Mouse (Mus musculus) midbrain, embryonic 13.5 days (tissue): ENCODE measurements around the gene Fkbp2. TPM values are rescaled to one million over a fixed set of nuclear protein-coding genes. Genes with fewer than 3 reads are reported as not detected.

Experiments used
- ATAC-seq: fragments of 200-750 bp; cut with Nextera tagmentation; 2 replicates; pipeline ENCODE4 v1.8.0; 2017; ENCODE audit warnings: mild to moderate bottlenecking, moderate TSS enrichment, moderate library complexity
- H3K27ac ChIP-seq: fragments of 300-500 bp; sonication (generic); 2 replicates; pipeline ENCODE4 v1.5.1; 2015; ENCODE audit warnings: inconsistent platforms, mild to moderate bottlenecking, moderate library complexity
- H3K27me3 ChIP-seq: fragments of 300-500 bp; sonication (generic); 2 replicates; pipeline ENCODE4 v1.6.1; 2015; ENCODE audit warnings: mild to moderate bottlenecking, inconsistent platforms
- H3K36me3 ChIP-seq: fragments of 300-500 bp; sonication (generic); 2 replicates; pipeline ENCODE4 v1.6.1; 2015; ENCODE audit warnings: mild to moderate bottlenecking, inconsistent platforms
- H3K4me1 ChIP-seq: fragments of 300-500 bp; sonication (generic); replicated peaks from 2 replicates; pipeline ENCODE4 v1.6.1; 2015; ENCODE audit warnings: inconsistent platforms
- H3K4me2 ChIP-seq: fragments of 300-500 bp; sonication (generic); replicated peaks from 2 replicates; pipeline ENCODE4 v1.6.1; 2015; ENCODE audit warnings: moderate library complexity, mild to moderate bottlenecking, inconsistent platforms
- H3K4me3 ChIP-seq: fragments of 300-500 bp; sonication (generic); replicated peaks from 2 replicates; pipeline ENCODE4 v1.5.1; 2015; ENCODE audit warnings: mild to moderate bottlenecking, inconsistent platforms
- H3K9ac ChIP-seq: fragments of 300-500 bp; sonication (generic); replicated peaks from 2 replicates; pipeline ENCODE4 v1.6.1; 2015; ENCODE audit warnings: mild to moderate bottlenecking, inconsistent platforms
- H3K9me3 ChIP-seq: fragments of 300-500 bp; sonication (generic); 2 replicates; pipeline ENCODE4 v1.6.1; 2016; ENCODE audit warnings: mild to moderate bottlenecking, inconsistent platforms
- WGBS: fragments of 180-500 bp; shearing (Covaris S2); methylation state at CpG from one replicate; pipeline ENCODE4 v1.1.7; 2015; 5-methylcytosine and 5-hydroxymethylcytosine counted together
- polyA plus RNA-seq: library from polyadenylated mRNA; unstranded; fragments of >200 nt; fragmentation: Nextera tagmentation; extraction: Ambion mirVana; gene quantifications from 2 replicates; pipeline ENCODE4 v1.2.1, GENCODE M21; 2015

The Fkbp2 gene
- 88.5 and 100 TPM in 2 replicates for polyA plus RNA-seq

- peak; percentile 85 for ATAC-seq
- Histone ChIP-seq H3K9ac (peak within 1 kb of the TSS; percentile 79), H3K36me3 (peaks cover 44% of the 10 kb centered on the region), H3K4me2 (peak within 1 kb of the TSS; percentile 87), H3K27me3 (no peaks in the 10 kb centered on the region), H3K4me1 (peaks cover 47% of the 10 kb centered on the region), H3K9me3 (no peaks in the 10 kb centered on the region), H3K4me3 (peak within 1 kb of the TSS; percentile 65), H3K27ac (peak within 1 kb of the TSS; percentile 97)
- WGBS = 1% methylated on average over 38 of the region's 38 CpGs
Observed at GRCm38 (mm10) chr19:6980381-6981093, at the start of gene Fkbp2. Gene Fkbp2, minus strand, starts transcription at chr19:6980501.

- Histone ChIP-seq H3K27ac (no peak overlapping the region), H3K27me3 (no peaks in the 10 kb centered on the region), H3K4me3 (no peak overlapping the region), H3K4me2 (no peak overlapping the region), H3K36me3 (peaks cover 98% of the 10 kb centered on the region), H3K9ac (no peak overlapping the region), H3K4me1 (no peaks in the 10 kb centered on the region), H3K9me3 (no peaks in the 10 kb centered on the region)
- WGBS = 97% methylated on average over 5 of the region's 5 CpGs
- no peak for ATAC-seq
Observed at GRCm38 (mm10) chr19:7029531-7029930, 49.2 kb upstream of the Fkbp2 start.

- H3K9me3 ChIP-seq = no peaks in the 10 kb centered on the region
- H3K36me3 ChIP-seq = peaks cover 88% of the 10 kb centered on the region
- H3K4me1 ChIP-seq = no peaks in the 10 kb centered on the region
- 45% methylated on average over 3 of the region's 3 CpGs for WGBS
- H3K27me3 ChIP-seq = no peaks in the 10 kb centered on the region
- peak; percentile 70; the same call in 1 of the 2 replicates for ATAC-seq
- H3K4me2 ChIP-seq = no peak overlapping the region
- H3K9ac ChIP-seq = no peak overlapping the region
- H3K27ac ChIP-seq = no peak overlapping the region
- H3K4me3 ChIP-seq = no peak overlapping the region
Observed at GRCm38 (mm10) chr19:7020224-7020641, 39.9 kb upstream of the Fkbp2 start.

- Histone ChIP-seq H3K4me2 (no peak within 1 kb of the TSS), H3K27ac (no peak within 1 kb of the TSS), H3K4me3 (no peak within 1 kb of the TSS), H3K9me3 (no peaks in the 10 kb centered on the region), H3K9ac (no peak within 1 kb of the TSS), H3K27me3 (no peaks in the 10 kb centered on the region), H3K36me3 (peaks cover 78% of the 10 kb centered on the region), H3K4me1 (no peaks in the 10 kb centered on the region)
- WGBS = 87% methylated on average over 5 of the region's 5 CpGs
- no peak for ATAC-seq
Observed at GRCm38 (mm10) chr19:7019191-7019590, 38.9 kb upstream of the Fkbp2 start, which contains the start of gene Fermt3. Gene Fermt3, minus strand, starts transcription at chr19:7019469.

- no peak overlapping the region for H3K4me3 ChIP-seq
- WGBS = 96% methylated on average over 11 of the region's 11 CpGs
- H3K9me3 ChIP-seq = no peaks in the 10 kb centered on the region
- no peak for ATAC-seq
- no peak overlapping the region for H3K27ac ChIP-seq
- H3K4me2 ChIP-seq = no peak overlapping the region
- H3K9ac ChIP-seq = no peak overlapping the region
- H3K4me1 ChIP-seq = no peaks in the 10 kb centered on the region
- no peaks in the 10 kb centered on the region for H3K27me3 ChIP-seq
- H3K36me3 ChIP-seq = peaks cover 78% of the 10 kb centered on the region
Observed at GRCm38 (mm10) chr19:7018546-7018945, 38.2 kb upstream of the Fkbp2 start.

- no peaks in the 10 kb centered on the region for H3K9me3 ChIP-seq
- ATAC-seq = no peak
- peaks cover 76% of the 10 kb centered on the region for H3K36me3 ChIP-seq
- 92% methylated on average over 12 of the region's 12 CpGs for WGBS
- H3K27me3 ChIP-seq = no peaks in the 10 kb centered on the region
- H3K4me1 ChIP-seq = no peaks in the 10 kb centered on the region
- H3K4me3 ChIP-seq = no peak overlapping the region
- no peak overlapping the region for H3K9ac ChIP-seq
- no peak overlapping the region for H3K27ac ChIP-seq
- H3K4me2 ChIP-seq = no peak overlapping the region
Observed at GRCm38 (mm10) chr19:7017541-7018457, 37.5 kb upstream of the Fkbp2 start.

- H3K9ac ChIP-seq = no peak overlapping the region
- WGBS = 91% methylated on average over 20 of the region's 20 CpGs
- H3K36me3 ChIP-seq = peaks cover 44% of the 10 kb centered on the region
- H3K4me3 ChIP-seq = no peak overlapping the region
- H3K27me3 ChIP-seq = no peaks in the 10 kb centered on the region
- no peaks in the 10 kb centered on the region for H3K4me1 ChIP-seq
- H3K4me2 ChIP-seq = no peak overlapping the region
- no peak for ATAC-seq
- H3K9me3 ChIP-seq = no peaks in the 10 kb centered on the region
- H3K27ac ChIP-seq = no peak overlapping the region
Observed at GRCm38 (mm10) chr19:7014481-7015135, 34.3 kb upstream of the Fkbp2 start.

- peaks cover 39% of the 10 kb centered on the region for H3K36me3 ChIP-seq
- no peak overlapping the region for H3K27ac ChIP-seq
- H3K4me3 ChIP-seq = no peak overlapping the region
- ATAC-seq = no peak
- H3K9me3 ChIP-seq = no peaks in the 10 kb centered on the region
- H3K4me1 ChIP-seq = no peaks in the 10 kb centered on the region
- H3K9ac ChIP-seq = no peak overlapping the region
- 88% methylated on average over 9 of the region's 9 CpGs for WGBS
- no peaks in the 10 kb centered on the region for H3K27me3 ChIP-seq
- H3K4me2 ChIP-seq = no peak overlapping the region
Observed at GRCm38 (mm10) chr19:7013984-7014383, 33.7 kb upstream of the Fkbp2 start.

- WGBS = 84% methylated on average over 4 of the region's 4 CpGs
- no peak overlapping the region for H3K9ac ChIP-seq
Observed at GRCm38 (mm10) chr19:7012426-7012825, 32.1 kb upstream of the Fkbp2 start.

GRCm38 (mm10) chr19:7006892-7007593 lies 26.7 kb upstream of the Fkbp2 start:
- Histone ChIP-seq H3K9me3 (no peaks in the 10 kb centered on the region), H3K27ac (no peak overlapping the region), H3K9ac (no peak overlapping the region), H3K4me2 (no peak overlapping the region), H3K27me3 (no peaks in the 10 kb centered on the region), H3K4me3 (no peak overlapping the region), H3K36me3 (no peaks in the 10 kb centered on the region), H3K4me1 (no peaks in the 10 kb centered on the region)
- ATAC-seq = no peak
- 90% methylated on average over 9 of the region's 9 CpGs for WGBS

More at GRCm38 (mm10) chr19:7012426-7012825, 32.1 kb upstream of the Fkbp2 start:
- Histone ChIP-seq H3K9me3 (no peaks in the 10 kb centered on the region), H3K4me1 (no peaks in the 10 kb centered on the region), H3K27me3 (no peaks in the 10 kb centered on the region), H3K36me3 (peaks cover 23% of the 10 kb centered on the region), H3K4me2 (no peak overlapping the region), H3K27ac (no peak overlapping the region), H3K4me3 (no peak overlapping the region)
- no peak for ATAC-seq

GRCm38 (mm10) chr19:6999360-7000063 lies 19.2 kb upstream of the Fkbp2 start:
- ATAC-seq = no peak
- no peak overlapping the region for H3K9ac ChIP-seq
- H3K27me3 ChIP-seq = no peaks in the 10 kb centered on the region
- H3K36me3 ChIP-seq = peaks cover 31% of the 10 kb centered on the region
- peaks cover 26% of the 10 kb centered on the region for H3K4me1 ChIP-seq
- no peaks in the 10 kb centered on the region for H3K9me3 ChIP-seq
- no peak overlapping the region for H3K4me3 ChIP-seq
- no peak overlapping the region for H3K4me2 ChIP-seq
- H3K27ac ChIP-seq = no peak overlapping the region
- WGBS = 95% methylated on average over 19 of the region's 19 CpGs
